Mouse (Mus musculus): ENCODE data around the gene Zfp664.

Zfp664 gene

DNA sequence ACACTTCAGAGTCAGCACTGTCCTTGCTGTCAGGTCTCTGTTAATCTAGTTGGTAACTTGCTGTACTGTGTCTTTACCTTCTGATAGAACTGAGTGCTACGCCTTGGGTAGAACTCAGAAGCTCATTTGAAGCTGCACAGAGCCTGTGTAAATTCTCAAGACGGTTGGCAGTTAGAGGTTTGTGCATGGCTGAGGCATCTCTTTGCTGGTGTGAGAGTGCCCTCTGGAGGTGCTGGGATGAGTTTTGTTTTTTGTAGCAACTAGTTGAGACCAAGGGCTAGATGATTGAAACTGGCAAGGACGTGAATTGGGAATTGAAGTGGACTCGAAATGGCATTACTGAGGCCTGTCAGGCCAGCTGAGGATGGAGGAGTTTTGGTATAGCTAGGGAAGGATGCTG lies 6.5 kb downstream of the Zfp664 start:
- intact Hi-C loops (cut with DNase I) = loop anchor here (5.0 kb wide), 1 partner anchor 92 kb away; no protein-coding TSS in a partner anchor

DNA sequence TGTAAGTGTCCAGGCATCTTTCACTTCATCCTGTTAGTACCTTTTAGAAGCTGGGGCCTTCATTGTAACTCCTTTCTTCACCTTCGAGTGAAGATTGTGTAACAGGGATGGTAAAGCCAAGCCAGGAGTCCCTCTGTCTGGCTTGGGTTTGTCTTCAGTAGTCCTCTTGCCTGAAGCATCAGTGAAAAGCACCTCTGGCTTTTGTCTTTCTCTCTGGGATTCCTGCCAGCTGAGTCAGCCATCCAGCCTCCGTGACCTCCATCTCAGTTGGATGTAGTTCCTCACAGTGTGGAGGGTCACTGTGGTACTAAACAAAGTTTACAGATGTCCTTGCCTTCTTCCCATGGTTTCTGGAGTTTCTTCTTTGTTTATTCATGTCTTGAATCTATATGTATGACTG lies 9.5 kb downstream of the Zfp664 start:
- intact Hi-C loops (cut with DNase I) = no loop called here

DNA sequence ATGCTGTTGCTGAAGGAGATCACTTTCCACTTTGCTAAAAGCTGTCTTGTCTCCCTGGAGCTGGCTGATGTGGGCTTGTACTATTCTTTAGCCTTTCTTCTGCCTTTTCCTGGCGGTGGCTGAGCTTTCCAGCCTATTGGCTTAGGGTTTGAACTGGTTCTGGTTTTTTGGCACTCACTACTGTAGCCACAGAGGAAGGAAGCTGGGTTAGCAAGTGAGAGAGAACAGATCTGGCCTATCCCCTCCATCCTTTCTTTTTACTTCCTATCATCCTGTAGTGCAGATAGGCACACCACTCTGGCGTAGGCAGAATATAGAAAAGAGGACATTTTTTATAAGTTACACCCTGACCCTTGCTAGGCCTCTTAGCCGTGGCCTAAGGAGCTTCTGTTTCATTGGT lies 10.6 kb downstream of the Zfp664 start:
- intact Hi-C loops (cut with DNase I) = no loop called here

DNA sequence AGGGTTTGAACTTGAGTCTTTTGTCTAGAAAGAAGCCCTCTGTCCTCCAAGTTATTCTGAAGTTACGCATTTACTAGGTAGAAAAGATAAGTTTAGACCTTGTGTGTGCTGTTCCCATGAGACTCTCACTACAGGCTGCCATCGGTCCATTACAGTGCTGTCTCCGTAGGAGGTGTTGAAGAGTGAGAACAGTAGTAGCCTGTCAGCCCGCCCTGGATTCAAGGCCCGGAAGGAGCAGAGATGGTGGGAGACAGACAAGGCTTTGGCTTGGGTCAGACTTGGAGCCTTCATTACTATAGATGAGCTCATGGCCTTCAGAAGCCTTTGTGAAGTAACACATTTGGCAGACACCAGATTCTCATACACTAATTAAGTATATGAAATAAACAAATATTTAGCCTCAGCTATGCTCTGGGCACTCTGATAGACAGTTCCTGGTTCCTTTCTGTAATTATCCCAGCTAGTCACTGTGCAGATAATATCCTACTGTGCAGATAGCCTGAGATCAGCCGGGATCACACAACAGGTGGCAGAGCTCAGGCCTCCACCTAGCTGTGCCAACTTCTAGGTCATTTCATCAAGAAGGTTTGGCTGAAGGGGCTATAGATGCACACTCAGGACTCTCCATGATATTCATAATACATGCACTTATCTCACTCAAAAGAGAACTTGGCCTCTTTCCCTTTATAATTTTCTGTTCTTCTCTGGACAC lies 11.6 kb downstream of the Zfp664 start:
- intact Hi-C loops (cut with DNase I) = no loop called here

DNA sequence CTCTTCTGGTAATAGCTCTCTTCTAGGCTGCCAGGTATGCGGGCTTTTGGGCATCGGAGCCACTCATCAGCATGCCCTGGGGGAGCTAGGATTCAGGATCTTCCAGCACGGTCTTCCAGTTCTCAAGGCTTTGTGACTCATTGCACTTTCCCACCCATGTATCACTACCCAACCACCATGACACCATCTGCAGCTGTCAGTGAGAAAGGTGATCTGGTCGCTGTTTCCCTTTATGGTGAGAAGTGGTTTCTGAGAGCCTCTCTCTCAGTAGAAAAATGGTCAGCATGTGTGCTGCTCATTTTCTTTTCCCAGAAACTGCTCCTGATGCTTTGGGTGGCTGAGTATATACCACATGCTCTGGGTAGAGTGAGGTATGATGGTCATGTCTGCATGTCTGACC lies 16.8 kb downstream of the Zfp664 start:
- intact Hi-C loops (cut with DNase I) = no loop called here

DNA sequence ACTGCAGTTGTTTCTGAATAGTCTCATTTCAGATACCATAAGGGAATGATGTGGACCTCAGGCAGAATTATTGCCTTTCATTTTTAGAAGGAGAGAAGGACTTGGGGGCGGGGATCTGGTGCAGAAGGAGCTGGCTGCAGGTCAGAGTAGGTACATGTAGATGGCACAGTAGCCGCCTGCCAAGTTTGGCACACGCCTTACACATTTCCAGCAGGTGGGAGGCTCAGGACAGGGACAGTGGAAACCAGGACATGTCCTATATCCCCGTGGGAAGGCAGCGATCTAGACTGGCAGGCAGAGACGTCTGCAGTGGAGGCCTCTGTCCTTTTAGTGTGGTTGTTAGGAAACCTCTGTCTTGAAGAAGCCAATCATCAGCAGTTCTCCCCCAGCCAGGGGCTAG lies 17.3 kb downstream of the Zfp664 start:
- intact Hi-C loops (cut with DNase I) = no loop called here

DNA sequence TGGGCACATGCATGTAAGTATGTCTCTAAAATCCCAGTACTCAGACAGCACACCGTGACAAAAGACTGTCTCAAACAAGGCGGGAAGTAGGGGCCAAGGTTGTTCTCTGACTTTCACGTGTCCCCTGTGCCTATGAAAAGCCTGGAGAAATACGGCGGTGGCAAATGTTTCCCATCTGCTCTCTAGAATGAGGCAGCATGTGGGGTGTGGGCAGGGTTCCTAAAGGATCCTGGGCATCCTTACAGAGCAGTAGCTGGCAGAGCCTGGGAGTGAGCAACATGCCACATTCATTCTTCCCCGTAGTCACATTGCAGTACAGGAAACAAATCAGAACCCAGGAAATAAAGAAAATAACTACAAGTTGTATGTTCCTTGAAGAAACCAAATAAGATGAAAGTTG lies 21.4 kb downstream of the Zfp664 start:
- intact Hi-C loops (cut with DNase I) = no loop called here

DNA sequence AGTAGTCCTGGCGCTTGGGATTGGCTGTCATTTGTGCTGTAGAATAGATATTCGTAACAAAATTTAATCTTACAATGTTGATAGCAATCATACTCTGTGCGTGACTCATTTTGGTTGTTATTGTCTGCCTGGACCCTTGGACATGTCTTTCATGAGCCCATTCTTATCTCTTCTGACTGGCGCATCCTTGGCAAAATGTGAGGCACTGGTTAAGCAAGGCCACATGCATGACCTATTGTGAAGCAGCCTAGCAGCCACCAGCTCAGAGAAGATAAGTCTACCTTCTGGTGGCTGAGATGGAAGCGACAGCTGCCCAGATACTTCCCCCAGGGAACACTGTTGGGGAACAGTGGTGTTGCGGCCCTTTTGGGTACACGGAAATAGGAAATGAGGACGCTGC lies 26.2 kb downstream of the Zfp664 start:
- intact Hi-C loops (cut with DNase I) = no loop called here

DNA sequence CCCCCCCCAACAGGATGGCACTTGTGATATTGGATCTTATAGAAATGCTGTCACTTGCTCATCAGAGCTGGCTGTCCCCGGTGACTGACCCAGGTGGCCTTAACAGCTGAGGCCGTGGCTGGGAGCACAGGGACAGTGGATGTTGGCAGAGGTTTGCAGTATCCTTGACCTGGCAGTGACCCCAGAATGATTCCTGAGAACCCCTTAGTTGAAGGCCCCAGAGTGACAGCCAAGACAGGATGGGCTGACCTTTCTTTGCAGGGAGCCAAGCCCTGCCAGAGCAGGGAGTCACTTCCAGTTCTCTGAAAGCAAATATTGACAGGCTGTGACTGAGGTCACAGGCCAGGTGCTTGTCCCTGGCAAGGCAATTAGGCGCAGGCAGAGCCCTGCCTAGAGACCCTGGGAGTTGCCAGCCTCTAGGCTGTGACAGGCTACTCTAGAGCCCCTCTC lies 29.5 kb downstream of the Zfp664 start:
- intact Hi-C loops (cut with DNase I) = no loop called here

DNA sequence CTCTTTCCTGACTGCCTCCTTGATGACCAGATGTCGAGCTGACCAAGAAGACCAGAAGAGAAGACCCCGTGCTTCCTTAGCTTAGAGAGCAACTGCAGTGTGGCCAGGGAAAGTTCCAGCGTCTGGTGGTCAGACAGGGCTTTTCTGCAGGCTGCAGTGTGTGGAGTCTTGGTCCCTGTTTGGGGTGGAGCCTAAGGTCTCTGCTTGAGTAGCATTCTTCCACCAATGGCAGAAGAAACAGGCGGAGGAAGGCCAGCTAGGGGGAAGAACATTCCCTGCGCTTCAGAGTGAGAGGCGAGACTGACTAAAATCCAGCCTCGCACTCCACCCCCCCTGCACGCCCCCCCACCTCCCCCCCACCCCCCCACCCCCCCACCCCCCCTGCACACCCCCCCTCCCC lies 33.6 kb downstream of the Zfp664 start:
- intact Hi-C loops (cut with DNase I) = no loop called here

DNA sequence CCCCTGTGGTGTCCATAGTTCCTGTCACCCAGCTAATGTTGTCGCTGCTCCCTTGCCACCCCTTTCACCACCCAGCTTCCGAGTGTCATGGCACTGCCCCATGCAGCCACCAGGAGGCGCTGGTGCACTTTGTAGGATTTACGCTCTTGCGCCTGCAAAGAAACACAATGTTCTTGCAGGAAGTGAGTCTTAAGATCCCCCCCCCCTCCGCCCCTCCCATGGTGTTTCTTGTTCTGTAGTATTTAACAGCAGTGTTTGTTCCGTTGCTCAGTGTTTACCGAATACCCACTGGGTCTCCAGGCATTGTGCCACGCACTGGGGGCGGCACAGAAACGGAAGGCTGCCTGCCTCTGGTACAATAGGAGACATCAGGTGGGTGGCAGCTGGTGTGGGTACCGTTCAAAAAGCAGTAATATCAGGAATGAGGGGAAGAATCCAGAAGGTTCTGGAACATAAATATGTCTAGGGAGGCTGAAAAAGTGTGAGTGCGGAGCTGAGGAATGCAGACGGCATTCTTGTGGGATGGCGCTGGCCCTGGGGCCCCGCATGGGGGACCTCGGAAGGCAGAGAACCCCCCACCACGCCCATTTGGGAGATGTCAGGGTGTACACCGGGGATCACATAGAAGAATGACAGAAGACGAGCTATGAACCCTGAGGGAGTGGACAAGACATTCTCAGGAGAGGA lies 37.6 kb downstream of the Zfp664 start:
- intact Hi-C loops (cut with DNase I) = loop anchor here (1.0 to 5.0 kb wide), 2 partner anchors 370 to 467 kb away; no protein-coding TSS in a partner anchor

DNA sequence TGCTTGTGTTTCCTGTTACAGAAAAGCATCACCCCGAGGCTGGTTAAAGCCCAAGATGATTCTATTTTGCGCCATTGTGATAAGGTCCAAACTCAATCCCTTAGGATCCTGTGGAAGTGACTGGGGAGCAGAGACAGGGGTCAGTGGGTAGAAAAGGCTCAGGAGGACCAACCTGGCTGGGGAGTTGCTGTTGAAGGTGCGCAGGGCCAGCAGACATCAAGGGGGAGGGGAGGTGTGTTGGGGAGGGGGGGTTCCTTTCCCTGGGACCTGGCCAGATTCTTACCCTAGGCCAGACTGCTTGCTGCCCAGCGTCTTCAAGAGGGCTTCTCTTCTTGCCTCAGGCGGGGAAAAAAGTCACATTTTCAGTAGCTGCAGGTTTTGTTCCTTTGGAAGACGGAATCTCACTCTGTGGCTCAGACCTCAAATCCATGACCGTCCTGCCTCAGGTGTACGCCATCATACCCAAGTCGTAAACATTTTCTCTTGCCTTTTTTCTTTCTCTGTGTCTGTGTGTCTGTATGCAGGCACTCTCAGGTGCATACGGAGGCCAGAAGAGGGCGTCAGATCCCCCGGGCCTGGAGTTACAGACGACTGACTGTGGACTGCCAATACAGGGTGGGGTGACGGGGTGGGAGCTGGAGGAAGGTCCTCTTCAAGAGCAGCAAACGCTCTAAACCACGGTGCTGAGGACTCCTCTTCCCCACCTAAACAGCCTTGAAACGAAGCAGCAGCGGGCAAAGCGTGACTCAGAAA lies 38.4 kb downstream of the Zfp664 start:
- intact Hi-C loops (cut with DNase I) = loop anchor here (1.0 to 5.0 kb wide), 2 partner anchors 369 to 466 kb away; no protein-coding TSS in a partner anchor

DNA sequence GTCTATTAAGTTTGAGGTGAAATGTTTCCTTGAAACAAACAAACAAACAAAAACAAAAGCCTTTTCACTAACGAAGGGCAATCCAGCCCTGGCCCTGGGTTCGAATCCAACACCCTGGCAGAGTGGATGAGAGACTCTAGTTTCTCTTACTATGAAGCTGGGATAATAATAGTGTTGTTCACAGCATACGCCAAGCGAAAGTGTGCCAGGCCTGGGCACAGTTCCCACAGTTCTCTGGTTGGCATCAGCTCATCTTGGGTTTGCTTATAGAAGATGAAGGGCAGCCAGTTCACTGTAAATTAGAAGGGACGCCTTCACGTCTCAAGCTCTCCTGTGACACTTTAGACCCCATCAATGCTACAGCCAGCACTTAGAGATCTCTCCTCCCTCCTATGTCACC lies 39.2 kb downstream of the Zfp664 start:
- intact Hi-C loops (cut with DNase I) = loop anchor here (5.0 kb wide), 1 partner anchor 466 kb away; no protein-coding TSS in a partner anchor

DNA sequence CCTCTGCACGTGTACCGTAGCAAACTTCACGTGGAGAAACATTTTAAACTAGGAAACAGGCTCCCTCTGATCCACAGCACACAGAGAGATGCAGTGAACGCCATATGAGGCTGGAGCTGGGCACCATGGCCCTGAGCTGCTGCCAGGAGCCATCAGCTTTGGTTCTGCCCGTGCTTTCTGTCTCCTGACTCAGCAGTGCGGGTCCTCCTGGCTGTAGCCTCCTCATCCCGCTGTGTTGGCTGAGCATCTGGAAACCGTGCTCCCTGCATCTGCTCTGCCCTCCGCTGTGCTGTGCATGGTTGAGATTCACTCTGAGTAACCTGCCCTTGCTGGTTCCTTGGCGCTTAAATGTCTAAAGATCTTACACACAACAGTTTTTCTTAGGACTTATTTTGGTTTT lies 39.7 kb downstream of the Zfp664 start:
- intact Hi-C loops (cut with DNase I) = loop anchor here (5.0 kb wide), 1 partner anchor 465 kb away; no protein-coding TSS in a partner anchor

DNA sequence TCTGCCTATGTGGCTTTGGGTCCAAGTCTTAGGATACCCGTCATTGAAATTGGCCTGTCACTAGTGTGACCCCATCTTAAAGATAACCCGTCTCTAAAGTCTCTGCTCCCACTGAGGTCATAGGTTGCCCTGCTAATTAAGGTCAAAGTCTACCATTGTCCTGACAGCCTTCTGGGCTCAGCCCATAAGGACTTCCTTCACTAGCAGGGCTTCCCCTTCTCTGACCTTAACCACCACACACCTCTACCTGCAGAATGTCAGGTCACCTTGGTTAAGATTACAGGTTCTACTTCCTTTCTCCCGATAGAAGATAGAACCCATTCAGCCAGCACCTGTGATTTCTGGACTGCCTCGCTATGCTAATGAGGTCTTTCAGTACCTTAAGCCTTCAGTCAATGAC lies 41.4 kb downstream of the Zfp664 start:
- intact Hi-C loops (cut with DNase I) = loop anchor here (5.0 kb wide), 1 partner anchor 463 kb away; no protein-coding TSS in a partner anchor

DNA sequence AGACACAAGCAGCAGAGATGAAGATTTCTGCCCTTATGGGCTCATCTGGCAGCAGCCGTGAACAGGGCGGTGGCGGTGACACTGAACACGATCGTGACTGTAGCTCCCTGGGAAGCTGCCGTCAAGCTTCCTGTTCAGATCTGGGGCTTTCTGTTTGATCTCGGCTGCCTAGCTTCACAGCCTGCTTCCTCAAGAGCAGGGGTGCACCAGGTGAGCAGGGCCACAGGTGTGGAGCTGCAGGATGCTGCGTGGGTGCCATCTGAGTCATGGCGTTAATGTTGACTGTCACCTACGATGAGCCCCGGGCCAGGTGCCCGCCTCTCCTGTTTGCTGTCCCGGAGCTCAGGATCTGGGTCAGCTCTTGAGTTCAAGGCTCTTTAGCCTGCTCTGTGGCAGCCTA lies 44.4 kb downstream of the Zfp664 start:
- intact Hi-C loops (cut with DNase I) = loop anchor here (5.0 kb wide), 3 partner anchors 110 to 280 kb away; no protein-coding TSS in a partner anchor

DNA sequence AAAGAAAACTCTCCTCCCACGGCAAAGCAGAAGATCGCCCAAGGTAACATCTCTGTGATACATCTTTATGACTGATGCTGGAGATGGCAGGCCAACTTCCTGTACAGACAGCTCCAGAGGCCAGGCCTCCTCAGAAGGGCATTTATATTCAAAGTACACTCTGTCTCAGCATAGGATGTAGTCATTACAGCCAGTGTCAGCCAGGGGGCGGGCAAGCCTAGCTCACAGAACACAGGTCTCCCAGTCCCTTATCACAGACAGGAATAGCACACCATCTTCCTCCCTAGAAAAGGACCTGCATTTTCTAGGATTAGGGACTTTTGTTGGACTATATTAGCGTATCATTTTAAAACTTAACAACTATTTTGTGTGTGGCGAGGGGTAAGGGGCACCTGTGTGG lies 46.4 kb downstream of the Zfp664 start:
- intact Hi-C loops (cut with DNase I) = loop anchor here (5.0 kb wide), 3 partner anchors 108 to 278 kb away; no protein-coding TSS in a partner anchor

DNA sequence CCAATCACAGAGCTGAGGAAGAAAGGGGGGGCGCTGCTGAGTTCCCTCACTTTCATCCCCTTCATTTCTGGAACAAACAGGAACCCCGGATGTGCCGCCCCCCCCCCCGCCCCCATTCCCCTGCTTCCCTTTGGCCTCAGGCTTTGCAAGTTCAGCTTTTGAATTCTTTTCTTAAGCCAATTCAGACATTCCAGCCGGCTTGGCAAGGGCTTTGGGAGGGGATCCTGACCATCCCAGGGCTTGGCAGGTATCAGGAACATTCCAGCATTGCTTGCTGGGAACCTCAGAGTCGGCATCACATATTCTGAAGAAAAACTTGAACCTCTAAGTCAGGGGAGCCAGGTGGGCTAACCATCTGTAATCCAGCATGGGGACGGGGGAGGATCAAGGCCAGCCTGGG lies 49.8 kb downstream of the Zfp664 start:
- intact Hi-C loops (cut with DNase I) = no loop called here

DNA sequence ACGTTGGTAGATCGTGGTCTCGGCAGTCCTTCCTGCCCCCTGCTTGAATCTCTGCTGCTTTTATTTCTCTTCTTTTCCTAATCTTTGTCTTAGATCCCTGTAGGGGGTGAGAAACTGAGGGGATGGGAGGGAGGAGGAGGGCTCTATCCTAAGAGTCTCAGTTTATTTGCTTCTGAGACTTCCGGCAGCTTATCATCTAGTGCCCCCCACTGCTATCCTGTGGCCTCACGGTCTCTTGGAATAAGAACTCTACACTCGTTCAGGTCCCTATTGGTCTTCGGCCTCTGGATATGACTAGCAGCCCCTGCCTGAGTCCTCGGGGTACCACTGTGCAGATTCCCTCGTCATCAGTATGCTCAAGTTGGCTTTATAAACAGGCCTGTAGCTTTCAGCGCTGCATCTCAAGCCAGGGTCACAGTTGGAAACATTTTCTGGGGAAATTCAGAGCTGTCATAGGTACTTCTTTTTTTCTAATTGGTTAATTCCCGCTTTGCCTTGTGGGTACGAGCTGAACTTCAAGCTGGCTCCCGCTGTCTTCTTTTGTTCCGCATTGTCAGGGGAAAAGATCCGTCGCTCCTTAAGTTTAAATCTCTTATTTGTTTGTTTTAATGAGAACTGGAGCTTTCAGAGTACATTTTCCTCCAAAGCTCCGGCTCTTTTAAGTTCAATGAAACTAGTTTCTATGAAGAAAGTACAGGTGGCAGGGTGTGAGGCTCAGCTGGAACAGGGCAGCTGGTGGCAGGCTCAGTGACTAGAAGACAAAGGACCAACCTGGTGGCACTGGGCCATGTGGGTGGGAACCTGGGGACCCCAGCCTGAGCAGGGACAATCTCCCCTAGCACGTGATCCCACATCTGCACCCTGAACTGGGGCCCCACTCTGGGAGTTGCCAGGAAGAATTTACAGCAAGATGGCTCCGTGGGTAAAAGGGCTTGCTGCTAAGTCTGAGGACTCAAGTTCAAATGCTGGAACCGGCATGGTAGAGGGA lies 50.7 kb downstream of the Zfp664 start:
- intact Hi-C loops (cut with DNase I) = no loop called here

DNA sequence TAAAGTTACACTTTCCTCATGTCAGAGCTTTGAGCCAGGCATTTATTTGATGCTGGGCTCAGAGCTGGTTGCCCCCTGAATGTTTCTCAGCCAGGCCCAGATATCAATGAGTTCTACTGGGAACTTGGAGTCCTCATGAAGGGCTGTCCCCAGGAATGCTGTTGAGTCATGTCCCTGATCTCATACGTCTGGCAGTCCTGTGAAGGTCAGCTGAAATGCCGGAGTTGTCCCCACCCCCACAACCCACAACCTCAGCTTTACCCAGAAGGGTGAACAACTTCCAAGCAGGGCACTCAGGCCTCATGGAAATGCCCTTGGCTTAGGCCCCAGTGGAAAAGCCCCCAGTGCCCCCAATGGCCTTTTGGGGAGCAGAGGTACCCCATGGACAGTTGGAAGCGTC lies 57.3 kb downstream of the Zfp664 start:
- intact Hi-C loops (cut with DNase I) = no loop called here

DNA sequence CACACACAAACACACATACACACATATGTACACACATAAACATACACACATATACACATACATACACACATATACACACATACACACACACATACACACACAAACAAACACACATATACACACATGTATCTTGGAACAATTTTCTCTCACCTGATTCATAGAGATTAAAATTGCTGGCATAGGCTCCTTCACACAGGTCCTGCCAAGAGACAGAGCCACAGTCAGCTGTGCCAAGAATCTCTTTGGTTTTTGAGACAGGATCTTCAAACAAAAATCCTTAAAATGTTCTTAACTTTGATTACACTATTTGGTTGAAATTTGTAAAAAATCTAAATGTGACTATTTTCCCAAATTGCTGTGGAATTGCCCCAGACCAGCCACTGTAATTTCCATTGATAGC lies 58.9 kb downstream of the Zfp664 start:
- intact Hi-C loops (cut with DNase I) = no loop called here

Data from adrenal gland (tissue).